Mouse (Mus musculus): ENCODE data around the gene Senp3.

Senp3 gene

GRCm38 (mm10) chr11:69681314-69682208, at the start of gene Senp3:
Gene Senp3 (minus strand): TSS chr11:69682084.
- peak; percentile 98 for DNase-seq (ENCODE audit: low read depth)

GRCm38 (mm10) chr11:69731408-69731807, 49.5 kb upstream of the Senp3 start:
- peak; percentile 41 for DNase-seq (ENCODE audit: low read depth)

DNA sequence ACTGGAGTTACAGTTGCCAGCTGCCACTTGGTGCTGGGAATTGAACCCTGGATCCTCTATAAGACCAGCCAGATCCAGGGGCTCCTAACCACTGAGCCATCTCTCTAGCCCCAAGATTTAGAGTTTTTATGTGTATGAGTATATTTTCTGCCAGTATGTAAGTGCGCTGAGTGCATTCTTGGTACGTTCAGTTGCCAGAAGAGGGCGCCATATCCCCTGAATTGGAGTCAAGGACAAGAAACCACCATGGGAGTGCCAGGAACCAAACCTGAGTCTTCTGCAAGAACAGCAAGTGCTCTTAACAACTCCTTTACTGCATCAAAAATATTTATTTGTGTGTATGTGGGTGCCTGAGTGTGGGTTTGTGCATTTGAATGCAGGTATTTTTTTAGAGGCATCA, 47.2 kb upstream of the Senp3 start:
- peak; percentile 86 for DNase-seq (ENCODE audit: low read depth)

GRCm38 (mm10) chr11:69725951-69726350, 44.1 kb upstream of the Senp3 start:
- DNase-seq (ENCODE audit: low read depth), result no peak

DNA sequence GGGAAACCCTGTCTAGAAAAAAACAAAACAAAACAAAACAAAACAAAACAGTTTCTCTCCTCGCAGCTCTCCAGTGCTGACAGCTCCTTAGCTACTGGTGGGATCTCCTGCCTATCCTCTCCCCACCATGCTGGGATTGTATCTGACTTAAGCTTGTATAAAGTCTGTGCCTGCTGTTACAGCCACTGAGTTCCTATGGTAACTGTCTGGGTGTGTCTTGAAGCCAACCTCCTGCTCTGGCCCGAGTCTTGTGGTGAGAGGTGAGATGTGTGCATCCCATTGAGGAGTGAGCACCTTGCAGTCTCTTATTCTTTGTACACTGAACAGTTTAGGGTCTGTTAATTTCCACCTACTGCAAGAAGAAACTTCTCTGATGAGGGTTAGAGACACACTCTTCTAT, 41.2 kb upstream of the Senp3 start:
- DNase-seq (ENCODE audit: low read depth), result no peak

GRCm38 (mm10) chr11:69720852-69721251, 39.0 kb upstream of the Senp3 start:
- no peak for DNase-seq (ENCODE audit: low read depth)

GRCm38 (mm10) chr11:69719423-69719822, 37.5 kb upstream of the Senp3 start:
- DNase-seq (ENCODE audit: low read depth), result peak; percentile 33

- DNase-seq (ENCODE audit: low read depth), result no peak
These were observed 36.8 kb upstream of the Senp3 start for GRCm38 (mm10) chr11:69718661-69719060.

GRCm38 (mm10) chr11:69716953-69717352, 35.1 kb upstream of the Senp3 start:
- no peak for DNase-seq (ENCODE audit: low read depth)

DNA sequence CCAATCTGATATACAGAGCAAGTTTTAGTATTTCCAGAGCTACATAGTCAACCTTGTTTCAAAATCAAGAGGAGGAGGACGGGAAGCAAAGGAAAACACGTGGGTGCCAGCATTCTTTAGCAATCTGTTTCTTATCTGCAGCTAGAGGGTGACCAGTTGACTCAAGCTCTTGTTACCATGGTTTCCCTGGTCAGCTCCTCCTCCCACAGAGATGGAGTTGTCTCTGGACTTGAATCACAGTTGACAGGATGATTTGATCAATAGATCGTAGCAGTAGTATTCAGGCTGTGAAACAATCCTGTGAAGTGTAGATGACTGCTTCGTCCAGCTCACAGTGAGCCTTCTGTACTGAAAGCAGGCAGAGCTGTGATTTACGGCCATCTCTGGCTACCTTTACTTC, 34.0 kb upstream of the Senp3 start:
- no peak for DNase-seq (ENCODE audit: low read depth)

GRCm38 (mm10) chr11:69715482-69715881, 33.6 kb upstream of the Senp3 start:
- DNase-seq (ENCODE audit: low read depth), result peak; percentile 64

DNA sequence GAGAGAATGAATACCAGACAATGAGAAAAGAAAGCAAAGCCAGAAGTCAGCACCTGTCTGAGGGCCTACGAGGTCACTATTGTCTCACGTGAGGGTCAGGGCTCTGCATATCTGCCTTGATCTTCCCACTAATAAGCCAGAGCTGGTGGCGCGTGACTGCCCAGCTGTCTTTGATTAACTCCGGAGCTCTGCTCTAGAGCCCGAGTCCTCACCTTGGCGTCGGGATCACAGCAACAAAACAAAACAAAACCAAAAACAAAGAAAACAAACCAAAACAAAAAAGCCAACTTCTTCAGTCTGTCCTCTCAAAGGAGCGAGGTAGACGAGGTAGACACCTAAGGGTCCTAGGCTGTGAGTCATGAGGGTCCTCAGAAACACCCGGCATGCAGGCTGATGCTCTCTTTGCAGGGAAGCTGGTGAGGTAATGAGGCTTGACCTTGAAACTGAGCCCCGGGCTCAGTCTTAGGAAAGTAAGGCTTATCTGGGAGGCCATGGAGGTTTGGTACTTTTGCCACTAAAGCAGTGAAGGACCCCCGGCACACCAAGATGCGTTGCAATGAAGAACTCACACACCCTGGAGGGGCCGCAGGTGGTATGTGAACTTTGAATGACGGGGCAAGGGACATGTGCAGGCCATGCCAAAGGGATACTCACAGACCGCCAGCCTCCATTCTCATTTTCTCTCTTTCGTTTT, 32.9 kb upstream of the Senp3 start:
- no peak for DNase-seq (ENCODE audit: low read depth)

DNA sequence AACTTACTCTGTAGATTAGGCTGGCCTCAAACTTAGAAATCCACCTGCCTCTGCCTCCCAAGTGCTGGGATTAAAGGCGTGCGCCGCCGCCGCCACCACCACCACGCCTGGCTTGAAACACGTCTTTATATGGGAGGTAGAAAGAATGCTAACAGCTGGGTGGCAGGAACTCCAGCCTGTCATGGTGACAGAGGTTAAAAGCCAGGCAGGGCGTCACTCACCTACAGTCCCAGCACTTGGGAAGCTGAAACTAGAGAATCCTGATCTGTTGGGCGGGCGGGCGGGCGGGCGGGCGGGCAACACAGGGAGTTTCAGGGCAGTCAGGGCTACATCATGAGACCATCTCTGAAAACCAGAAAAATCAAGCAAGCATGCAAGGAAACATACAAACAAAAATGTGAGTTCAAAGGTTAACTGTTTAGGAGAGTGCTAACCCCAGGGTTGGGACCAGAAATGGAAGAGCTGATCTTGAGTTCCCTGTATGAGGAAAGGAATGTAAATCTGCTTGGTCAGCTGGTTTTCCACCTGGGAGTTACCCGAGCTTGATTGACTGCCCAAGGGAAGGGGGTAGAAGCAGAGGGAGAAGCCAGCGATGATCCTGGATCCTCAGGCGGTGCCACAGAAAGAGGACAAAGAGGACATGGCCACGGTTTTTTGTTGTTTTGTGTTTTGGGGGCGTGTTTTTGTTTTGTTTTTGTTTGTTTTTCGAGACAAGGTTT, 31.2 kb upstream of the Senp3 start:
- DNase-seq (ENCODE audit: low read depth), result no peak

GRCm38 (mm10) chr11:69711082-69711481, 29.2 kb upstream of the Senp3 start:
- no peak for DNase-seq (ENCODE audit: low read depth)

DNA sequence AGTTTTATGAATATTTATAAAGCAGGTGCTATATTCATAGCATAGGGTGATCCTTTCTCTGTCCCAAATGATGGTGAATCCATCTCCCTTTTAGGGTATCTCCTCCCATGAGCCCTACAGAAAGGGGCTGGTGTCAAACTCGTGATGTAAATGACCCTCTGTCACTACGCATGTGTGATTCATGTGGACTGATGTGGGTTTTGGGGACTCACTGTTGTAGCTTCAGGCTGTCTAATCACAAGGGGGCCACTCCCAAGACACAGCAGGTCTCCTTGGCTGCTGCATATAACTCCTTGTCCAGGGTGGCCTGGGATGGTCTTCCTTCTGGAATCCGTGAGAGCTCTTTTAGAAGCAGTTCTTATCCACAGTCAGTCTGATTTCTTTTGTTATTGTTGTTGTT, 28.6 kb upstream of the Senp3 start:
- no peak for DNase-seq (ENCODE audit: low read depth)

DNA sequence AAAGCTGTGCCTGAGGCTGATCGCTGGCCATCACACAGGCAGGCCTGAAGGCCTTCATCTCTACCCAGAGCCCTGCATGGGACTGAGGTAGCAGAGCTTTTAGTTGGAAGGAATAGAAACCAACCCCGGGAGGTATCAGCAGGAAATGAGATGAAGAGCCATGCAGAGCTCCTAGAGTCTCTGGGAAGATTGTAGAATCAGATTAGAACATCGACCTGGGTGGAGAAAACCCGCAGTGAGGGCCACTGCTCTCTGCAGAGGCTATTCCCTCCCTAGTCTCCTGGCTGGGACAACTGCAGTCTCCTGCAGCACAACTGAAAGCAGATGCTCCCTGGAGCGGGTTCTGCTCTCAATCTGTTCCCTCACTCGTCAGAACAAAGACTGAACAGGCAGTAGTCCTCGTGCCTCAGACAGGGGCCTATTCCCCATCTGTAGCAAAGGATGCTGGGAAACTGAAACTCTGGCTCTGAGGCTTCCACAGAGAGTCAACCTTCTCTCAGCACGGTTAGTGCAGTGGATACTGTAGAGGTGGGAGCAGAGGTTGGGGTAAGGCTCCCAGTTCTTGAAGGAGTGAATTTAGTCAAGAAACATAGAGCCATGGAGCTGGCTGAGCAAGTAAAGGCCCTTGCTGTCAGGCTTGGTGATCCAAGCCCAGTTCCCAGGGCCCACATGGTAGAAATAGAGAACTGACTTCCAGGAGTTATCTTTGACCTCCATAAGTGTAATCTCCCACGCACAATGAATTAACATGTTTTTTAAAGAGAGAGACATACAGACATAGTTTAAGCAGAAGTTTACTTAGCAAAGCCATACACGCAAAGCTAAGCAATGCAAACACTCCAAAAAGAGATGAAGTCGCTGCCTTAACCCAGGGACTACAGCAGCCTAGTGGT, 27.9 kb upstream of the Senp3 start:
- DNase-seq (ENCODE audit: low read depth), result no peak

DNA sequence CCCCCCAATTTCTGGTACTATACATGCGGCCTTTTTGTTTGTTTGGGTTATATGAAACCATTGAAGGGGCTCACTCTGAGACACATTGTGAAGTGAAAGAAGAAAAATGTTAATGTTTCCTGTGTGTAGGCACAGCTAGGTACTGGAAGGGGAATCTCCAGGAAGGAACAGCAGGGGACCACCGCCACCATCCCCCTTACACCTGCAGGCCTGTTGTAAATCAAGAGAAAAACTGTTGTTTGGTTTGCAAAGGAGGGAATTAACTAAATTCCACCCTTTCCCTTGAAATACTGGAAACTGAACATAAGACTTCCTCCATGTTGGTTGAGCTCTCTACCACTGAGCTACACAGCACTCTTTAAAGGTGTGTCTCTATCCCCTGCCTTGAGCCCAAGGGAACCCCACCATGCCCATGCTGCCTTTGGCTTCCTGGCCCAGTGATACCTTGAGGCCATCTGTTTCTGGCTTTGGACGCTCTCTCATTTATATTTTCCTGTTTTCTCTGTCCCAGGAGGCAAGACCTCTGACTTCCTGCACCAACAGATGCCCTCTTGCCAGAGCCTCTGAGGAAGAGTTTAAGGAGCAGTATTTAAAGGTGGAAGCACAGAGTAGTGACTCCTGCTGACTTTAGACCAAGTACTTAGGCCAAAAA, 26.9 kb upstream of the Senp3 start:
- no peak for DNase-seq (ENCODE audit: low read depth)

- DNase-seq (ENCODE audit: low read depth), result no peak
These were observed 26.0 kb upstream of the Senp3 start for GRCm38 (mm10) chr11:69707873-69708381.

- no peak for DNase-seq (ENCODE audit: low read depth)
These were observed 25.6 kb upstream of the Senp3 start for GRCm38 (mm10) chr11:69707480-69707847.

GRCm38 (mm10) chr11:69706775-69707479, 25.0 kb upstream of the Senp3 start:
- no peak for DNase-seq (ENCODE audit: low read depth)

Measured in induced T-regulatory cell, adult 2 months (primary cell).